Comparison of ENCODE assay signal across 27 mouse cellular contexts in genomic region chr11:100839523-100839922, GRCm38 (mm10). TPM values are rescaled to one million over a fixed set of nuclear protein-coding genes. Genes with fewer than 3 reads are reported as not detected.
DNase-seq lines count a peak whose midpoint lies in the region; ATAC-seq and TF ChIP-seq lines count a peak whose summit lies in the region.
"Had no signal": no experiment of that assay in that cellular context is flagged by ENCODE, and none has a peak within 500 bp of the region (broad histone marks: within the 10 kb centered on the region; RNA-seq: fewer than 3 reads in every experiment).

No protein-coding gene starts in this region.

- peaks cover 4% of the 10 kb centered on the region for H3K9me3 ChIP-seq in heart, embryonic 12.5 days (replicated peaks)
- no peaks in the 10 kb centered on the region for H3K9me3 ChIP-seq in heart, embryonic 11.5 days (replicated peaks; ENCODE audit: control insufficient read depth, low read length)
- H3K9me3 ChIP-seq: embryonic facial prominence, embryonic 12.5 days; embryonic facial prominence, embryonic 15.5 days; hindbrain, embryonic 13.5 days had no signal

- TF ChIP-seq POLR2A in liver, adult 2 months (IDR thresholded peaks at IDR 0.05; ENCODE audit: extremely low read depth, insufficient read depth, low read length) = no peak

- H3K79me2 ChIP-seq in liver, adult 2 months (ENCODE audit: control insufficient read depth, insufficient read depth, low read length) = peaks cover 33% of the 10 kb centered on the region

- H3K4me1 ChIP-seq in heart, embryonic 12.5 days (replicated peaks) = peaks cover 16% of the 10 kb centered on the region; the same call in 1 of the 2 replicates
- 0 out of 2 replicates have a peak, but pooled peaks cover 4% of the 10 kb centered on the region for H3K4me1 ChIP-seq in heart, embryonic 11.5 days (ENCODE audit: control insufficient read depth, insufficient read depth, low read length)
- H3K4me1 ChIP-seq in liver, adult 2 months (ENCODE audit: control insufficient read depth, insufficient read depth, low read length) = peaks cover 38% of the 10 kb centered on the region
- H3K4me1 ChIP-seq: hindbrain, embryonic 10.5 days had no signal

- H3K27me3 ChIP-seq in heart, embryonic 12.5 days (replicated peaks) = no peaks in the 10 kb centered on the region
- H3K27me3 ChIP-seq in heart, embryonic 11.5 days (ENCODE audit: control insufficient read depth, insufficient read depth, low read length) = no peaks in the 10 kb centered on the region
- H3K27me3 ChIP-seq in liver, adult 2 months (ENCODE audit: control insufficient read depth, insufficient read depth, low read length) = no peaks in the 10 kb centered on the region
- H3K27me3 ChIP-seq: embryonic facial prominence, embryonic 12.5 days; embryonic facial prominence, embryonic 15.5 days; heart, embryonic 15.5 days; hindbrain, embryonic 13.5 days had no signal

- no peak overlapping the region for H3K4me2 ChIP-seq in heart, embryonic 12.5 days
- H3K4me2 ChIP-seq in heart, embryonic 11.5 days = no peak overlapping the region
- H3K4me2 ChIP-seq: embryonic facial prominence, embryonic 12.5 days; embryonic facial prominence, embryonic 15.5 days; heart, embryonic 15.5 days; hindbrain, embryonic 13.5 days had no signal

- H3K27ac ChIP-seq in heart, embryonic 12.5 days (ENCODE audit: poor library complexity, severe bottlenecking) = peak overlapping the region; percentile 47; the same call in 1 of the 2 replicates
- H3K27ac ChIP-seq in heart, embryonic 11.5 days (ENCODE audit: low read depth, low read length) = no peak overlapping the region
- H3K27ac ChIP-seq in liver, adult 2 months (replicated peaks; ENCODE audit: insufficient read depth, low read depth, low read length) = peak overlapping the region; percentile 88
- H3K27ac ChIP-seq: embryonic facial prominence, embryonic 12.5 days; embryonic facial prominence, embryonic 15.5 days; heart, embryonic 15.5 days; hindbrain, embryonic 10.5 days; hindbrain, embryonic 13.5 days had no signal

- no peak for TF ChIP-seq CTCF in liver, adult 2 months (IDR thresholded peaks at IDR 0.05; ENCODE audit: low read depth, low read length)

- no peak overlapping the region for H3K4me3 ChIP-seq in heart, embryonic 12.5 days
- no peak overlapping the region for H3K4me3 ChIP-seq in heart, embryonic 11.5 days (ENCODE audit: low read depth, low read length)
- no peak overlapping the region for H3K4me3 ChIP-seq in liver, adult 2 months (ENCODE audit: insufficient read depth, low read depth, low read length)
- H3K4me3 ChIP-seq: embryonic facial prominence, embryonic 12.5 days; embryonic facial prominence, embryonic 15.5 days; heart, embryonic 15.5 days; hindbrain, embryonic 10.5 days; hindbrain, embryonic 13.5 days had no signal

- peak; percentile 33 for DNase-seq in CD4-positive, CD25-positive, alpha-beta regulatory T cell, adult 2 months (ENCODE audit: low read depth, low spot score)
- DNase-seq in liver, adult 2 months (ENCODE audit: extremely low read depth, low read depth, low spot score) = peak; percentile 78
- DNase-seq in liver = no peak
- peak; percentile 62 for DNase-seq in A20 (ENCODE audit: low read depth, low spot score)
- no peak for DNase-seq in cerebellum, adult 11 months
- DNase-seq: adrenal gland, postnatal 10 days; adrenal gland, postnatal 36 days; B cell, adult 2 months; cerebellum, adult 2 months; cerebellum, adult 9-11 months; forebrain, postnatal 0 days; gastrocnemius, postnatal 36 days; heart, postnatal 36 days; kidney, adult 18-20 months had no signal

- 65% methylated on average over 8 of the region's 8 CpGs for WGBS in heart, embryonic 12.5 days
- 63% methylated on average over 8 of the region's 8 CpGs for WGBS in heart, embryonic 11.5 days (ENCODE audit: insufficient replicate concordance)
- WGBS in liver, adult 2 months = 15% methylated on average over 8 of the region's 8 CpGs

- peaks cover 3% of the 10 kb centered on the region for H3K36me3 ChIP-seq in heart, embryonic 12.5 days
- no peaks in the 10 kb centered on the region for H3K36me3 ChIP-seq in heart, embryonic 11.5 days (ENCODE audit: control insufficient read depth, insufficient read depth, low read length)
- no peaks in the 10 kb centered on the region for H3K36me3 ChIP-seq in liver, adult 2 months (ENCODE audit: control insufficient read depth, insufficient read depth, low read length)
- H3K36me3 ChIP-seq: embryonic facial prominence, embryonic 12.5 days; embryonic facial prominence, embryonic 15.5 days; heart, embryonic 15.5 days; hindbrain, embryonic 10.5 days; hindbrain, embryonic 13.5 days had no signal

- H3K9ac ChIP-seq in heart, embryonic 12.5 days = 0 out of 2 replicates have a peak overlapping the region, but pooled peaks have one; percentile 56
- H3K9ac ChIP-seq in heart, embryonic 11.5 days (ENCODE audit: low read depth, low read length) = no peak overlapping the region
- H3K9ac ChIP-seq in liver, adult 2 months (ENCODE audit: low read depth, low read length) = no peak overlapping the region; the same call in 1 of the 2 replicates
- H3K9ac ChIP-seq: embryonic facial prominence, embryonic 12.5 days; embryonic facial prominence, embryonic 15.5 days; forebrain, postnatal 0 days; heart, embryonic 15.5 days; hindbrain, embryonic 13.5 days had no signal

- ATAC-seq in CD4-positive, CD25-positive, alpha-beta regulatory T cell, adult 4 months = no peak
- no peak; the same call in 1 of the 2 replicates for ATAC-seq in heart, embryonic 12.5 days (ENCODE audit: insufficient number of reproducible peaks, low FRiP score)
- no peak for ATAC-seq in heart, embryonic 11.5 days (replicated peaks; ENCODE audit: insufficient number of reproducible peaks, low FRiP score, low TSS enrichment)
- ATAC-seq: activated CD4-positive, CD25-positive, alpha-beta regulatory T cell, adult 4 months; forebrain, embryonic 14.5 days; forebrain, postnatal 0 days; hindbrain, embryonic 16.5 days; inflammation-experienced regulatory T-cells, adult 6 months; intestine, embryonic 16.5 days had no signal

RNA-seq across cellular contexts. Expression of gene Stat5b, which starts 11.0 kb away (rescaled TPM):
- polyA plus RNA-seq in CD4-positive, CD25-positive, alpha-beta regulatory T cell, adult 4 months (2017; shearing (Covaris generic)) = 10 to 100 TPM; 39.3 to 53.2 TPM
- 35.0 and 35.3 TPM in 2 replicates for polyA plus RNA-seq in heart, embryonic 12.5 days (2016; fragmentation: Nextera tagmentation; extraction: Ambion mirVana)
- 26.4 and 32.0 TPM in 2 replicates for polyA plus RNA-seq in heart, embryonic 11.5 days (2014; fragmentation: Nextera tagmentation; extraction: Ambion mirVana)
- total RNA-seq in liver, adult 2 months (2014; rRNA removed) = 31.8 and 33.0 TPM in 2 replicates
- 32.0 and 35.2 TPM in 2 replicates for polyA plus RNA-seq in liver, adult 2 months (2012; rRNA removed)

RNA-seq across cellular contexts. Expression of gene Stat5a, which starts 19.6 kb away (rescaled TPM):
- polyA plus RNA-seq in CD4-positive, CD25-positive, alpha-beta regulatory T cell, adult 4 months (2017; shearing (Covaris generic)) = 10 to 100 TPM; 37.9 to 52.4 TPM
- polyA plus RNA-seq in heart, embryonic 12.5 days (2016; fragmentation: Nextera tagmentation; extraction: Ambion mirVana) = 6.6 and 8.3 TPM in 2 replicates
- polyA plus RNA-seq in heart, embryonic 11.5 days (2014; fragmentation: Nextera tagmentation; extraction: Ambion mirVana) = 5.6 and 5.9 TPM in 2 replicates
- total RNA-seq in liver, adult 2 months (2014; rRNA removed) = 6.9 and 7.8 TPM in 2 replicates
- 15.0 and 18.0 TPM in 2 replicates for polyA plus RNA-seq in liver, adult 2 months (2012; rRNA removed)

Comparison
In these comparisons a context has a peak if more than half of its experiments do, and no peak if none do; other contexts are left out.
1. DNase-seq: peak in CD4-positive, CD25-positive, alpha-beta regulatory T cell, adult 2 months (single experiment), liver, adult 2 months (single experiment) and A20 (single experiment); none in liver (single experiment) and cerebellum, adult 11 months (single experiment).